Comparison of ENCODE assay signal across 8 mouse cellular contexts in the genomic region with DNA sequence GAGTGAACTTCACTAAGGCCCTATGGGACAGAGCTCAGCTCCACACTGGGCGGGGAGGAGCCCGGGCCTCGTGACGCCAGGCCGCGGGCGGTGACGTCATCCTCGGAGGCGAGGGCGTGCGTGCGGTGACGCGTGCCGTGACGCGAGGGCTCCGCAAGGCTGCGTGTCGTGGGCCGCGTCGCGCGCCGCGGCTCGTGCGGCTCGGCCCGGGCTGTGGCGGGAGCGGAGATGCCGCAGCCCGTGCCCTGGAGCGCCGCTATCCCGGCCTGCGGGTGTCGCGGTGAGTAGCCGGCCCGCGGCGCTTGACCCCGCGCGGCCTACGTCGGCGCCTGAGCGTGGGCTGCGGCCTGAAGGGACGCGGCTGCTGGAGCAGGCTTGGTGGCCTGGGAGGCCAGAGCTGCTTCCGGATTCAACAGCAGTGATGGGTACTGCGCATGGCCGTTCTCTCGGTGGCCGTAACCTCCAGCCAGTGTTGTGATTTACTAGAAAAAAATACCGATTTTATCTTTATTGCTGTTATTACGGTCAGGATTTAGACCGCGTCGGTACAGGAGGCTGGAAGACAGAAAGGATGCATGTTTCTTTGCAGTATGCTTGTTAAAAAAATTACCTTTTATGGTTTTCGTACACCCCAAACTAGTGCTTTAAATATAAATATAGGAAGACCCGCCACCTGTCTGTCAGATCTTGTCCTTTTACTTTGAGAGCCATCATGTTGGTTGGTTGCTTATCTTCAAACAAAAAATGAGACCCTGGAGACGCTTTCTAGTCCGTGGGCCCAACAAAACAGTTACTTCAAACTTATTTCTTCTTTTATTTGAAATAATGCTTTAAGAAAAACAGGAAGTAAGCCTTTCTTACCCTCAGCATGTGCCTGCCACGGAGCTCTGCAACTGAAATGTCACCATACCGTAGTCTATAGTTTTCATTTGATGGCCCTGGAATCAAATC. TPM values are rescaled to one million over a fixed set of nuclear protein-coding genes. Genes with fewer than 3 reads are reported as not detected.
DNase-seq lines count a peak whose midpoint lies in the region; ATAC-seq and TF ChIP-seq lines count a peak whose summit lies in the region.

A gene (minus strand): TSS at position 402 of the 951 bp plus-strand sequence.

- H3K9ac ChIP-seq in MEL (ENCODE audit: control insufficient read depth, low read depth, low read length, poor library complexity, severe bottlenecking) = peak within 1 kb of the TSS; percentile 66
- H3K9ac ChIP-seq in lung, embryonic 15.5 days = peak within 1 kb of the TSS; percentile 71

- peak; percentile 98 for ATAC-seq in frontal cortex, adult (ENCODE audit: low TSS enrichment)
- ATAC-seq in lung, embryonic 15.5 days (ENCODE audit: borderline replicate concordance, extremely low read depth, low FRiP score, low TSS enrichment) = peak; percentile 96

- TF ChIP-seq EP300 in MEL (IDR thresholded peaks at IDR 0.05; ENCODE audit: low read depth in 1 of 2, low read length in 2 of 2) = no peak

- peaks cover 0 to 8% of the 10 kb centered on the region in 2 experiments; a peak in 2 of 4 replicates for H3K36me3 ChIP-seq in MEL (ENCODE audit: control insufficient read depth in 1 of 2, insufficient read depth in 2 of 2, low read length in 2 of 2)
- peaks cover 18% of the 10 kb centered on the region for H3K36me3 ChIP-seq in hindbrain, embryonic 10.5 days
- no peaks in the 10 kb centered on the region for H3K36me3 ChIP-seq in lung, embryonic 15.5 days

- DNase-seq in MEL (ENCODE audit: low read depth, low spot score) = peak; percentile 88
- DNase-seq in cerebellum, adult 18-20 months = peak; percentile 91 to 97
- DNase-seq in hindbrain, embryonic 10.5 days (ENCODE audit: low spot score) = peak; percentile 88
- DNase-seq in layer of hippocampus, adult 9-10 months (ENCODE audit: low spot score) = peak; percentile 64
- DNase-seq in thymus, adult 18-20 months = peak; percentile 65 to 71

- no peaks in the 10 kb centered on the region; the same call in 1 of the 2 replicates for H3K79me2 ChIP-seq in MEL (ENCODE audit: control insufficient read depth, insufficient read depth, low read length, poor library complexity)

- H3K27me3 ChIP-seq in MEL (ENCODE audit: control insufficient read depth in 1 of 2, insufficient read depth in 2 of 2, low read length in 2 of 2) = peaks cover 5 to 15% of the 10 kb centered on the region in 2 experiments
- no peaks in the 10 kb centered on the region for H3K27me3 ChIP-seq in hindbrain, embryonic 10.5 days (ENCODE audit: insufficient read depth, poor library complexity, severe bottlenecking)
- H3K27me3 ChIP-seq in lung, embryonic 15.5 days = no peaks in the 10 kb centered on the region

- H3K4me3 ChIP-seq in MEL (ENCODE audit: control insufficient read depth in 1 of 2, insufficient read depth in 1 of 2, low read depth in 2 of 2, low read length in 2 of 2) = peak within 1 kb of the TSS; percentile 64 to 85
- peak within 1 kb of the TSS; percentile 78 for H3K4me3 ChIP-seq in hindbrain, embryonic 10.5 days
- peak within 1 kb of the TSS; percentile 77 for H3K4me3 ChIP-seq in lung, embryonic 15.5 days
- H3K4me3 ChIP-seq in olfactory bulb, adult 2 months (ENCODE audit: insufficient read depth, low read depth, low read length) = peak within 1 kb of the TSS; percentile 84

- TF ChIP-seq POLR2A in MEL (IDR thresholded peaks at IDR 0.05; ENCODE audit: control insufficient read depth in 1 of 2, insufficient read depth in 1 of 2, low read depth in 1 of 2, low read length in 2 of 2, poor library complexity in 1 of 2) = peak; percentile 62 to 77; a peak in 3 of 4 replicates
- peak; percentile 95 for TF ChIP-seq POLR2A in olfactory bulb, adult 2 months (IDR thresholded peaks at IDR 0.05; ENCODE audit: insufficient read depth, low read depth, low read length)

- WGBS in hindbrain, embryonic 10.5 days = 6% methylated on average over 72 of the region's 72 CpGs
- WGBS in lung, embryonic 15.5 days = 2% methylated on average over 72 of the region's 72 CpGs
- under 1% methylated on average over 72 of the region's 72 CpGs for WGBS in olfactory bulb, adult 2 months

- no peak for TF ChIP-seq CTCF in MEL (IDR thresholded peaks at IDR 0.05 in 2 of 3, conservative IDR thresholded peaks at IDR 0.05 in 1 of 3; ENCODE audit: control insufficient read depth in 1 of 3, insufficient read depth in 1 of 3, low read depth in 2 of 3, low read length in 3 of 3, poor library complexity in 1 of 3, severe bottlenecking in 1 of 3)
- TF ChIP-seq CTCF in olfactory bulb, adult 2 months (IDR thresholded peaks at IDR 0.05; ENCODE audit: insufficient read depth, low read depth, low read length) = no peak

- TF ChIP-seq RAD21 in MEL (IDR thresholded peaks at IDR 0.05; ENCODE audit: low read depth, low read length) = no peak

- peak within 1 kb of the TSS; percentile 5; the same call in 1 of the 2 replicates for H3K27ac ChIP-seq in MEL (ENCODE audit: control insufficient read depth, low read depth, low read length)
- peak within 1 kb of the TSS; percentile 96 for H3K27ac ChIP-seq in hindbrain, embryonic 10.5 days
- peak within 1 kb of the TSS; percentile 88 for H3K27ac ChIP-seq in lung, embryonic 15.5 days
- peak within 1 kb of the TSS; percentile 66 for H3K27ac ChIP-seq in olfactory bulb, adult 2 months (ENCODE audit: insufficient read depth, low read depth, low read length)

- peaks cover 0 to 6% of the 10 kb centered on the region in 2 experiments; a peak in 2 of 4 replicates for H3K4me1 ChIP-seq in MEL (ENCODE audit: control insufficient read depth in 1 of 2, insufficient read depth in 2 of 2, low read length in 2 of 2)
- peaks cover 10% of the 10 kb centered on the region for H3K4me1 ChIP-seq in hindbrain, embryonic 10.5 days (replicated peaks)
- no peaks in the 10 kb centered on the region for H3K4me1 ChIP-seq in lung, embryonic 15.5 days
- no peaks in the 10 kb centered on the region for H3K4me1 ChIP-seq in olfactory bulb, adult 2 months (ENCODE audit: control insufficient read depth, insufficient read depth, low read length)

- no peaks in the 10 kb centered on the region for H3K9me3 ChIP-seq in MEL (replicated peaks; ENCODE audit: insufficient read depth, low read length)
- H3K9me3 ChIP-seq in hindbrain, embryonic 10.5 days = no peaks in the 10 kb centered on the region
- H3K9me3 ChIP-seq in lung, embryonic 15.5 days = no peaks in the 10 kb centered on the region

- peak within 1 kb of the TSS; percentile 66 for H3K4me2 ChIP-seq in lung, embryonic 15.5 days

TF ChIP-seq in MEL, 35 proteins besides CTCF, POLR2A, EP300 and RAD21 (continues in another document):
- TF ChIP-seq HCFC1 (IDR thresholded peaks at IDR 0.05; ENCODE audit: low read depth, low read length) (peak; percentile 61; the same call in 1 of the 2 replicates), MAFK (IDR thresholded peaks at IDR 0.05; ENCODE audit: borderline replicate concordance, low read depth, low read length) (no peak), ELF1 (IDR thresholded peaks at IDR 0.05; ENCODE audit: low read depth, low read length) (peak; percentile 77), ZMIZ1 (IDR thresholded peaks at IDR 0.05; ENCODE audit: low read depth, low read length) (no peak), USF2 (IDR thresholded peaks at IDR 0.05; ENCODE audit: borderline replicate concordance in 1 of 2, insufficient read depth in 1 of 2, low read depth in 1 of 2, low read length in 2 of 2) (no peak), KAT2A (conservative IDR thresholded peaks at IDR 0.05; ENCODE audit: low read depth, low read length) (no peak), POLR2AphosphoS5 (IDR thresholded peaks at IDR 0.05; ENCODE audit: borderline replicate concordance, low read depth, low read length) (no peak), ZC3H11A (IDR thresholded peaks at IDR 0.05; ENCODE audit: low read depth, low read length) (no peak), GABPA (IDR thresholded peaks at IDR 0.05; ENCODE audit: low read depth, low read length) (peak; percentile 83; the same call in 1 of the 2 replicates), USF1 (IDR thresholded peaks at IDR 0.05; ENCODE audit: low read depth, low read length) (peak; percentile 68), CHD2 (IDR thresholded peaks at IDR 0.05; ENCODE audit: low read length) (no peak), BHLHE40 (IDR thresholded peaks at IDR 0.05; ENCODE audit: borderline replicate concordance, low read depth, low read length) (no peak; the same call in 1 of the 2 replicates), RCOR1 (IDR thresholded peaks at IDR 0.05; ENCODE audit: low read depth, low read length) (peak; percentile 71; the same call in 1 of the 2 replicates), MEF2A (IDR thresholded peaks at IDR 0.05; ENCODE audit: extremely low read depth, insufficient replicate concordance, low read depth, low read length, poor library complexity, severe bottlenecking) (no peak), TCF12 (IDR thresholded peaks at IDR 0.05; ENCODE audit: low read depth, low read length) (no peak), MAZ (IDR thresholded peaks at IDR 0.05; ENCODE audit: low read depth, low read length) (no peak), POLR2AphosphoS2 (IDR thresholded peaks at IDR 0.05; ENCODE audit: low read length) (no peak), MYB (IDR thresholded peaks at IDR 0.05; ENCODE audit: low read depth, low read length) (no peak), TAL1 (IDR thresholded peaks at IDR 0.05; ENCODE audit: low read length) (no peak), SMC3 (IDR thresholded peaks at IDR 0.05; ENCODE audit: low read depth, low read length) (no peak), UBTF (IDR thresholded peaks at IDR 0.05; ENCODE audit: borderline replicate concordance, insufficient read depth, low read depth, low read length) (0 out of 2 replicates have a peak, but pooled peaks have one; percentile 16), JUND (IDR thresholded peaks at IDR 0.05; ENCODE audit: low read depth, low read length) (no peak), ETS1 (IDR thresholded peaks at IDR 0.05; ENCODE audit: low read depth, low read length) (peak; percentile 53; the same call in 1 of the 2 replicates), E2F4 (IDR thresholded peaks at IDR 0.05; ENCODE audit: borderline replicate concordance, low read depth, low read length) (no peak), MYC (IDR thresholded peaks at IDR 0.05; ENCODE audit: low read depth, low read length) (peak; percentile 84; the same call in 1 of the 2 replicates), MAX (IDR thresholded peaks at IDR 0.05; ENCODE audit: low read length) (peak; percentile 74), SIN3A (IDR thresholded peaks at IDR 0.05; ENCODE audit: low read length) (peak; percentile 61)

RNA-seq across cellular contexts. Expression of the gene that starts here (rescaled TPM):
- total RNA-seq in MEL (2012; rRNA removed) = not detected in 2 replicates
- not detected for polyA plus RNA-seq in MEL (2012; ENCODE audit: insufficient read depth in 1 of 2, insufficient read length in 2 of 2, low read depth in 1 of 2, low replicate concordance in 2 of 2, missing spikeins in 1 of 2)
- 1.2 TPM in 1 of 2 replicates, not detected in the other for polyA plus RNA-seq in hindbrain, embryonic 10.5 days (2016; fragmentation: Nextera tagmentation; extraction: Ambion mirVana)
- not detected in 2 replicates for polyA plus RNA-seq in lung, embryonic 15.5 days (2015; fragmentation: Nextera tagmentation; extraction: Ambion mirVana)
- not detected in 2 replicates for polyA plus RNA-seq in olfactory bulb, adult 2 months (2012; ENCODE audit: insufficient read depth, insufficient read length, low replicate concordance, missing spikeins)

Comparison
In these comparisons a context has a peak if more than half of its experiments do, and no peak if none do; other contexts are left out.
1. Peak in every context shown above with its lines: DNase-seq, ATAC-seq, H3K4me3 ChIP-seq and H3K27ac ChIP-seq.
2. Peak in DNase-seq, H3K4me3 ChIP-seq, H3K27ac ChIP-seq and H3K9ac ChIP-seq in MEL; RNA of the gene not detected or under 1 TPM.
3. Peak in ATAC-seq, H3K4me3 ChIP-seq, H3K27ac ChIP-seq, H3K9ac ChIP-seq and H3K4me2 ChIP-seq in lung, embryonic 15.5 days; RNA of the gene not detected or under 1 TPM.
4. H3K27ac ChIP-seq: peak in every context shown above with its lines; median percentile 96 in hindbrain, embryonic 10.5 days; 88 in lung, embryonic 15.5 days; 66 in olfactory bulb, adult 2 months; 5 in MEL.